Mouse (Mus musculus) cerebellum, adult 11-12 months (tissue): ENCODE data around the gene Ddah1.

Source experiments
- DNase-seq: peaks from one replicate; pipeline ENCODE4 v3.0.0; 2022

Ddah1 gene

DNA sequence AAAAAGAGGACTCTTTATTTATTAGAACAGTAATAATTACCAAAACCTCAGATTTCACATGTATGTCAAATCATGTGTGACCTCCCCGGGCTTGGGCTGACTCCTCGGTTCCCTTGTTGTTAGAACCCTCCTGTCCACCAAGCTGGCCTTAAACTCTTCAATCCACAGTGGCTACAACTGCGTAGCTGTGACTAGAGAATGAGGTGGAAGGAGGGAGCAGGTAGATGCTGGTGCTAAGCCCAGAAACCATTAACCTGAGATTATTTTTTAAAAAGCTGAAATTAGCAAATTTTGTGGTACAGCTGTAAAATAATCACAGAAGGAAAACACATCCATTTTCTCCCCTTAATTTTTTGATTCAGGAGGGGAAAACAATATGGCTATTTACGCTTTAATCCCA is 10.0 kb downstream of the Ddah1 start:
- no peak for DNase-seq

DNA sequence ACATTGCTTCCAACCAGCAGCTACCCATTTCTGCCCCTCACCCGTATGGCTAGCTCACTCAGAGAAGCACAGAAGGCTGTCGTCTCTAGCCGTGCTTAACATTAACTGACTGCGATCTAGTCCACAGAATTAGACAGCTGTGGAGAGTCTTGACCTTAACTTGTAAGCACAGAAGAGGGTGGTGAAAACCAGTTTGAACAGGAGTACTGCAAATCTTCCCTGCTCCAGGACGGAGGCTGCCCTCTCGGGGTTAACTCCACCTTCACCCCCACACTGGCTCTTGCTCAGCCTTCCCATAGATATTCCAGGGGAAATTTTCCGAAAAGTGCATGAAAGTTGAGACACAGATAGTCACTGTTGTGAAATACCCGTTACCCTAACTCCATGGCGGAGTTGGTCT is 14.9 kb downstream of the Ddah1 start:
- DNase-seq = no peak

DNA sequence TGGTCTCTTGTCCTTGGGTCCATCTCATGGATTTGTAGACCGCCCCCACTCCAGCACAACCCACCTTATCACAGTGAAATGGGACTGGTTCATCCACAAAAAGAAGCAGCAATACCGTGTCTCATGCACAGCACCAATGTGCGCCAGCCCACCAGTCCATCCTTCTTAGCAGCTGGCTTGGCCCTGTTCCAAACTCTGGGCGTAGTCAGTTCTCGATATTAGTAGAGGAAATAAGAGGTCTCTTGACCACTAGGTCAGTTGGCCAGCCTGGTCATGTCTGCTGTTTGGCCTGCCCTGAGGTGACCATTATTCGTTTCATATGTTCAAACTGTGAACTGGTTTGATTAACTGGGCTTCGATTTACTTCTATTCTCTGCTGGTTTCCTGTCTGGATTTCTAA is 15.9 kb downstream of the Ddah1 start:
- no peak for DNase-seq

DNA sequence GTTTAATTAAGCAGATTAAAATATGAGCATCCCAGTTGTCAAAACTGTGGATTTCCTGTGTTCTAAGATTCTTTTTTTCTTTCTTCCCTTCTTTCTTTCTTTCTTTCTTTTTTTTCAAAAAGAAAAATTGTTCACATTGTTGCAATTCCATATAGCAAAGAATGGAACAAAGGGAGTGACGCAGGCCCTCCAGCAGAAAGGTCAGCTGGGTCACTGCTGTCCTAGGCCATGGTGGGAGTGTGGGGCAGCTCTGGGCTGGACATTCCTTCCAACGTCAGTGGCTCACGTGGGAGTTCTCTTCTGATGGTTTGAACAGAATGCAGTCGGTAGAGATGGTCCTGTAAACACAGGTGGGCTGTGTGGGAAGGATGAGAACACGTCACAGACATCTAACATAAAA is 16.8 kb downstream of the Ddah1 start:
- no peak for DNase-seq

DNA sequence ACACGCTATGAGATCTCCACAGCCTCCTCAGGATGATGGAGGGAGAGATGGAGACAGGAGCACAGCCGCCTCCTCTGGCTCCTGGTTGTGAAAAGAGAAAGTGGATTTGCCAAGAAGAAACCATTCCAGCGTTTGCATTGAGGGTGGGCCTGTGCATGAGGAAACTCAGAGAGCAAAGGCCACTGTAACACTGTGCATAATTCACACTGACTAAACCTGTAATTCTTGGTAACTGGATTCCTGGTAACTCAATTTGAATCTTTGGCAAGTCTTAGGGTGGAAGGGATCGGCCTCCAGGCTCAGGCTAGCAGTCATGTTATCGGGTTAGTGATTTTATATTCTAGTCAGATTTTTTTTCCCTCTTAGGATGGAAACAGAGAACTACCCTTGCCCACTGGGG is 17.4 kb downstream of the Ddah1 start:
- DNase-seq = no peak

DNA sequence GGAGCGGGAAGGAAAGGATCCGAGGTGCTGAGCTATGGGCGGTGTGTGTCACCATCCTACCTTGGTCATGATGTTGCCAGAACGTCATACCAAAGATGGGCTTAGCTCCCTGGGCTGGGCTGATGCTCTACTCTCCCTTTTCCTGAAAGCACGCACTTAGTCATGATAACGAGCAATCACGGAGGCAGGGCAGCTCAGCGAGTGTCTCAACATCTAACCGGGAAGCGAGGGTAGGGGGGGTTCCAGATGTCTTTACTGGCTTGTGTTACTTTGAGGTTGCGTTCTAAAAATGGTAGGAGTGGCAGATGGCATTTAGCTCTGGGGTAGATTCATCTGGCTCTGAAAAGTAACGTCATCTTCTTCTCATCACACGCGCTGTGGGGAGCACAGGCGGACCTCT is 18.5 kb downstream of the Ddah1 start:
- no peak for DNase-seq

DNA sequence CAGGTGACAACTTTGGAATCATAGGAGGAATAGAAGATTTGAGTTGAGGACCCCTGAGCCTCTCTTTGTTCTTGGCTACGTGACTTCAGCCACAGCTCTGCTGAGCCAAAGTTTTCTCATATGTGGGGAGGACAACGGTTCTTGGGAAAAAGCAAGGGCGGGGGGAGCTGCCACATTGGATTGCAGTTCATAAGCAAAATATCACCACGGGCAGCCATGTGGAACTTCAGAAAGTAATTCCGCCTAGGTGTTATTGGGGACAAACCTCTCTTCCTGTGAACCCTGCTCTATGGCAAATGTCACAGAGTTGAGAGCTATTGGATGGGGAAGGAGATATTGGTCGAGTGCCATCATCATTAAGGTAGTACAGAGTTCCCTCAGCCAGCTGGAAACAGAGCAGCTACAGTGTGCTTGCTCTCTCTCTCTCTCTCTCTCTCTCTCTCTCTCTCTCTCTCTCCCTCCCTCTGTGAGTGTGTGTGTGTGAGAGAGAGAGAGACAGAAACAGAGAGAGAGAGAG is 20.0 kb downstream of the Ddah1 start:
- no peak for DNase-seq

DNA sequence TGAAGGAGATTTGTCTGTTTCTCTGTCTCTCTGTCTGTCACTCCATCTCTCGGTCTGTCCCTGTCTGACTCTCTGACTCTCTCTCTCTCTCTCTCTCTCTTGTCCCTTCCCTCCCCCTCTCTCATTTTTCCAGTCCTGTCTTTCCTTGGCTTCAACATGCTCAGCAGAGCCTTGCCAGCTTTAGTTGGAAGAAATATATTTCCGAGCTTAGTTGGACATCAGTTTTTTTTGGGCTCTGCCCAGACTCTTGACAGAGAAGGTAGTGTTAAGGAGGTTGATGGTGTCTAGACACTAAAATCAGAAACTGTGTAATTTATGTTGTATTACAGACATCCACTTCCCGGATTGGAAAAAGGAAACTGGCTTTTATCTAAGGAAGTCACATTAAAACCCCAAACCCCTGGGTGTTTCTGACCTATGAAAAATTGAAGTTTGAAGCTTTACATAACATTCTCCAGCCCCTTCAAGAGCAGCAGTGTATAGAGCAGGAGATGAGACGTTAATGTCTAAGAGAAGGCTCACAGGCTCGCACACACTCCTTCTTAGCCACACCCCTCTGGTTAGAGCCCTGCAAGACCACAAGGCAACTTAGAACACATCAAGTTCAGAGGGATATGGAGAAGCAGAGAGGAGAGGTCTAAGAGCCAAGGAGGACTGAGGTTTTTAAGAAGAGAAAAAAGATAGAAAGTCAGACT is 21.0 kb downstream of the Ddah1 start:
- no peak for DNase-seq

DNA sequence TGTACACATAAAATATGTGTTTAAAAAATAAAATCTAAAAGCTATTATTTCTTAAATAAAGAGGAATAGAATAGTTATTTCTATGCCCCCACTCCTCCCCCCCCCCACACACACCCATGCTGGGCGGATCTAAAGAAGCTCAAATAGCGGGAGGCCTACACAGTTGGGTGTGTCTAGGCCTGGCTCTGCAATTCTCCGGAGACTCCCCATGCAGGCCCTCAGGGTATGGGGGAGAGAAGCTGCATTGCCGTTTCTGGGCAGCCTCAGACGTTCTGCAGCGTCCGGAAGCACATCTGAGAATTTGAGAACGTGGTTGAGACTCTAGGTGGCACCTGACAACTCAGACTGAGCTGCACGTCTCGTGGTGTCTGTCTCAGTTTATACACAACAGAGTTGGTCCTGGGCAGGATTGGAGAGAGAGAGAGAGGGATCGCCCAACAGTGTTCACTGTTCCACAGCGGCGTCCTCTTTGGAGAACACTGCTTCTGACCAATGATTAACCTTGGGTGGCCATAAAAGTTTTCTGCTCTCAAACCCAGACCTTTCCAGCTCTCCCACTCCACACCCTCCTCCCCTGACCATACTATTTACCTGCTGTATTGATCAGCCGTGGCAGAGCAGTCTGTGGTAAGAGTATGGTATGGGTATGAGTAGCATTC is 22.4 kb downstream of the Ddah1 start:
- DNase-seq = no peak

DNA sequence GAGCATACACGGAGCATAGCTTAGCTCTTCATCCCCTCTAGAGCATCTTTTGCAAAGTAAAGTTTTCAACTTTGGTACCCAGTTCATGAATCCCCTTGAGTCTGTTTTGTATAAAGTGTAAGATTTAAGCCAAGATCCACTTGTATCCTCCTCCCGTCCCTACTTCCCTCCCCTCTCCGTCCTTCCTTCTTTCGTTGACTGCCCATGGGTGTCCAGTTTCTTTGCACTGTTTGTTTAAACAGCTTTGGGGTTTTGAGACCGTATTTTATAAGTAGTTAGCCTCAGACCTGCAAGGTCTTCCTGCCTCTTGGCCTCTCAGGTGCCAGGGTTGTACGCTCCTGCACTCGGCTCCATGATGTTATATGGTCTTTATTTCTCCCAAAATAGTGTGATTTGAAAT is 26.8 kb downstream of the Ddah1 start:
- DNase-seq = no peak

DNA sequence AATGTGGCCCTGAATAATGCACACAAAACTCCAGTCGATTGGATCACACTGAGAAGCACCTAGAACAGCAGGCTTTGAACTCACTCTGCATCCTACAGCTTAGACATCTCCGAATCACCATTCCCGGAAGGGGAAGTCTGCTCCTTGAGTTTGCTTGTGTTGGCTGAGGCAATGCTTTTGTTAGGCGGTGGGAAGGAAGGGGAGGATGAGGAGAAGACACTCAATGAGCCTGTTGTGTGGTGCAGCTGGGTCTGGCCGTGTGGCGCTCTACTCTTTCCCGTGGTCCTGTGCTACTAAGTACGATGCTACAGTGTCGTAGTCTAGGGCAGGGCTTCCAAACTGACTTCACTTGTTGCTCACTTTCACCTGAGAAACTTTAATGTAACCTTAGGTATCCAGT is 28.8 kb downstream of the Ddah1 start:
- DNase-seq = no peak

DNA sequence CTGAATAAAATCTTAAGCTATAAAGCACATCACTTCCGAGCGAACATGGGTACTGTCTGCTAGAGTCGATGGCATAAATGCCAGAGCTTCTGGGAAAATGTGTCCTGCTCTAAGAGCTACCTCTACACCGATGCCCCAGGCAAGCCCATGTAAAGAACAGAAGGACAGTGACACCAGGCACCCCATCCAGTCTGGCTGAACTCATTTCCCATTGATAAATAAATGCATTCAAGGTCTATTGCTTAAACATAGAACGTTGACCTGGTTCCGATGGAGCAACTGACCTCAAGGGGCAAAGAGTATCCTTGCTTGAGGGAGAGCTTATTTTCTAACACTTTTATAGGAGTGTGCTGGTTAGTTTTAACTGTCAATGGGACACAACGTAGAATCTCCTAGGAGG is 30.6 kb downstream of the Ddah1 start:
- DNase-seq = no peak

DNA sequence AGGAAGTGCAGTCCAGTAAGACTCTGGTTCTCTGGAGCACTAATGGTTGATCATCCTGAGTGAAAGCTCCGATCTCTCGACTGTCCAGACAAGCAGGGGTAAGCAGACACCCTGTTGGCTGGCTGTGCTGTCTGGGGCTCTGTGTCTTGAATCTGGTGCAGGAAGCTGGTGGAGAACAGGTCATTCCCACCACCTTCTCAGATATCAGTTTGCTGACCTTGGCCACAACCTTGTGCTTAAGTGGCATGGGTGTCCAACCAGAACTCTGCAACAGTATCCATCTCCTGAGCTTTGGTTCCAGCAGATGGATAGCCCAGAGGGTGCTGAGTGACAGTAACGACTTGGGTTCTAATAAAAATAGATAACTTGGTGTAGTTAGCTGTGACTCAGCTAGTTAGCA is 31.8 kb downstream of the Ddah1 start:
- DNase-seq = no peak

DNA sequence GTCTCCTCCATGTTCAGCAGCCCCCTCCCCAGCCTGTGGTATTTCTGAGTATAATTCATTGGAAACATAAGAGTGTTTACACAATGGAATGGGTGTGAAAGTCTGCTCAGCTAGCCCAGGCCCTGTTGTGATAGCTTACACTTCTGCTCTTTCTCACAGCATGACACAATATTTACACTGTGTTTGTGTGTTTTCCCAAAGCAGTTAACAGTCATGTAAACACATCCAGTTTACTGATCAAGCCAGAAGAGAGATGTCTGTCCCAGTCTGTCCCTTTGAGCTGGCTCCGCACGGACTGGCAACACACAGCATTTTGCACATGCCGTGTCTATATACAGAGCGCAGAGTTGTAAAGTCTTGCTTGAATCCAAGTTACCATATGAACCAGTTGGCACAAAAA is 32.2 kb downstream of the Ddah1 start:
- DNase-seq = no peak

DNA sequence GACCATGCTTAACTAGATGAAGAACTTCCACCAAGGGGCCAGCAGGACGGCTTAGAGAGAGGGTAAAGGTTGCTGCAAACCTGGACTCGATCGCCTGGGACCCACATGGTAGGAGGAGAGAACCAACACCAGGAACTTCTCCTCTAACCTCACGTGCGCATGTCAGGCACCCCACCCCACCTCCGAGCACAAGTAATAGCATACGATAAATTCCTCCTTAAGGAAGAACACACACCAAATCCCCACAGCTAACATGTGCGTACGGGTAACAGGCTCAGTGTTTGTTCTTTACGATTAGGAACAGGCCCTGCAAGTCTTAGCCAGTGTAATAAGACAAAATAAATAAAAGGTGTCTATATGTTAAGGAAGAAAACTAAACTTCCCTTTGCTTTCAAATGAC is 35.9 kb downstream of the Ddah1 start:
- no peak for DNase-seq

DNA sequence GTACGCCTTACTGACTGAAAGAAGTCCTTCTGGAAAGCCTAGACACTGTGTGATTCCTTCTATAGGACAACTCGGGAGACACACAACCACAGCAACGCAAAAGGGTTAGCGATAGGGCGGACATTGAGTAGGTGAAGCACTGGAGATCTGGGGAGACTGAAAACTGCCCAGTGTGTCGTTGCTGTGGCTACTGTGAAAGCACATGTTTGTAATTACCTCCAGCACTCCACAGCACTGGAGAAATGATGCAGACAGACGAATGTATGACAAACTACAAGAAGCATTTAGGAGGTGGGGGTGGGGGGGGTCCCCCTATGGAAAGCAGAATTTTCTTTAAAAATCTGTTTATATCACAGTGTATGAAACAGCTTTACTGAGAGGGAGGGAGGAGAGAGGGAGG is 37.4 kb downstream of the Ddah1 start:
- no peak for DNase-seq

DNA sequence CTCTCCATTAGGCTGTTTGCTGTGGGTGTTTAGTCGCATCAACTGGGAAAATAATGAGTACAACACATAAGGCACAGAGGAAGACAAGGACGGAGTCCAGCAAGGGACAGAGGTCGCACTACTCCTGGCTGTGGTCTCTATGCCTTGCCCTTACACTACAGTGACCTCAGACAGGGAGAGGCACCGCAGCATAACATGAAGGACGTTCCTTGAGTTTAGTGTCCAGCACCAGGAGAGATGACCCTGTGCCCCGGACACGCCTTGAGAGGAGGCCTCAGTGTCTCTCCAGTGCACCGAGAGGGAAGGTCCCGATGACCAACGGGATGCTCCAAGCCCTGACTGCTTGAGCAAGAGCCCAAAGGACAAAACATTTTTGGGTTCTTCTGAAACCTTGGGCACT is 39.6 kb downstream of the Ddah1 start:
- no peak for DNase-seq

DNA sequence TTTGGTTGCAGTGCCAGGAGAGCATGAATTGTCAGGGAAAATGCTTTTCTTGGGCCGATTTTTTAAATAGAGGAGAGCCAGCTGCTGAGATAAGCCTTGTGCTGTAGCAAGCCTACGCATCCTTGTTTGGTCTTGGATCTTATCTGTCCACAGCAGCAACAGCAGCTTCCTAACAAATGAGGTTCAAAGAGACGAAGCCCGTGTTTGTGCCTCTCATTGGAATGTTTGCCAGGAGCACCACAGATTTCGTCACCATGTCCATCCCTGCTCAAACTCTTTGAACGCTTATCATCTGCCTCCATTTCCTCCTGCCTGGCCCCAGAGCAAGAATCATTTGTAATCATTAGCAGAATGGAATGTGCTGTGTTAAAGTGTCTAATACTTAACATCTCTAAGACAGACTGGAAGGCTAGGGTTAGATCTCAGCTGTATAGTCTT is 40.3 kb downstream of the Ddah1 start:
- no peak for DNase-seq

DNA sequence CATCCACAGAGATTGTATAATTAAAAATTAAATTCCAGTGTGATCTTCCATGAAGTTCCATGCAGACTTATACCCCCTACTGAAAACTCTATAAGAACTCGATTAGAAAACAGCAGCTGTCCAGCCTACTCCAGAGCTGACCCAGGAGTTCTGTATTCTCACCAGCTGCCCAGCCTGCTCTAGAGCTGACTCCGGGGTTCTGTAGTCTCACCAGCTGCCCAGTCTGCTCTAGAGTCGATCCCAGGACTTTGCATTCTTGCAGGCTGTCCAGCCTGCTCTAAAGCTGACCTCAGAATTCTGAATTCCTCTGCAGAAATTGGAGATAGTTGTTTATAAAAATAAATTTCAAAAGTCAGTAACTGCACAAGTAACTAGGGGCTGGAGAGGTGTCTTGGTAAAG is 40.9 kb downstream of the Ddah1 start:
- DNase-seq = no peak

DNA sequence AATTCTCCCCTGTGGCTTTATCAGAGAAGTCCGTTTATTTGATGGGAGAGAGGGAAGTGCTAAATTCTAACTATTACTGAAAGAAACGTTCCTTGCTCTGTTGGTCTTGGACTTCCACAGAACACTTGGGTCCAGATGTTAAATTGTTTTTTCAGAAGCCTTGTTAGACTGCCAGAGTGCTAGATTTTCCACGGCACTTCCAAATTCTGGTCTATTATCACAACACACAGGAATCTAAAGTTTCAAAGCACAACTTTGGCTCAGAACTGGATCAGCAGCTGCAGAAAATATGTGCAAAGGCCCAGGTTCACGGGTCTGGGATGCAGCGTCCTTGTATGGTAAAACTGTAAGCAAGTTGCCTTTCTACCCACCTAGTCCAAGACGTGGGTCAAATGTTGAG is 43.6 kb downstream of the Ddah1 start:
- no peak for DNase-seq

DNA sequence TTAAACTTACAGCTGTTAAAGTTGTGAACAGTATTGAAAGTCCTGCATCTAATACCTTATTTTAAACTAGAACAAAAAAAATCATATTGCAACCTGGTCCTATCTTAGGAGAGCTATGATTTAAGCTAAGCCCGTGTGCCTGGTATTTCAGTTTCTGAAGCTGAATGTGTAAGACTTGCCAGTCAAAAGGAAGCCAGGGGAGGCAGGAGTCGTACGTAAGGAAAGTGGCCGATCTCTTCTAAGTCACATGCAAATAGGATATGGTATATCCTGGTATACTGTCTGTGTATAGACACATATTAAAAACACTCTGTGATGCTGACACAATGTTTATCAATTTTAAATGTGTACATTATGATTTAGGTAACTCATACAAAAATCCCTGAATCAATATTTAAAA is 47.4 kb downstream of the Ddah1 start:
- DNase-seq = no peak

DNA sequence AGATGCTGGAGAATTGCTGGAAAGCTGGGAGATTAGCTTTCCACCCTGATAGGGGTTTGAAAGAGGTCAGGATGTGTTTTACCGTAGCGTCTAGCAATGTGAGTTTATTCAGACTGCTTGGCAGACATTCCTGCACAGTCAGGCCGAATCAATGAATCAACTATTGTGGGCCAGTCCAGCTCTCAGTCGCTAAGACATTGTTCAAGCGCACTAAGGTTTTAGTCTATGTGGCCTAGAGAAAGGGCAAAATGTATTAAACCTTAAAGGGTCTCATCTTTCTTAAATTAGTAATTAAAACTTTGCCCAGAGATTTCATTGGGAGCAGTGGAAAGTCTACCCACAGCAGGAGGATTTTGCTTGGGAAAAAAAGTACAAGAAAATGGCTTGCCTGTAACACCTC is 48.0 kb downstream of the Ddah1 start:
- no peak for DNase-seq

DNA sequence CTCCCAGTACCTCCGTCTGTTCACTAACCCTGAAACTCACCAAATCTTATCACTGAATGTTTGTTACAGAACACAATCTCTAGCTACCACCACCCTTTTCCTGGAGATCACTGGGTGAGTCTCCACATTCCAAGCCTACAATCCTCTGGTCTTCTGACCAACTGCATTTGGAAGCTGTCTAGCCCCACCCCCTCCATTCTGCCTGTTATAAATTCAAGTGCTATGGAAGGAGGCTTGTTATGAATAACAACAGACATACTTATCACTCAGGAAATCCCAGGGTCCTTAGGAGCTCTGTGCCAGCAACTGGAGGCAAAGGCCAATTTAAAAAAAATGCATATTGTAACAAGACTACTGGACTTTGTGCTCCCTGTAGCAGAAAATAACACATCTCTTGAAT is 58.3 kb downstream of the Ddah1 start:
- no peak for DNase-seq

DNA sequence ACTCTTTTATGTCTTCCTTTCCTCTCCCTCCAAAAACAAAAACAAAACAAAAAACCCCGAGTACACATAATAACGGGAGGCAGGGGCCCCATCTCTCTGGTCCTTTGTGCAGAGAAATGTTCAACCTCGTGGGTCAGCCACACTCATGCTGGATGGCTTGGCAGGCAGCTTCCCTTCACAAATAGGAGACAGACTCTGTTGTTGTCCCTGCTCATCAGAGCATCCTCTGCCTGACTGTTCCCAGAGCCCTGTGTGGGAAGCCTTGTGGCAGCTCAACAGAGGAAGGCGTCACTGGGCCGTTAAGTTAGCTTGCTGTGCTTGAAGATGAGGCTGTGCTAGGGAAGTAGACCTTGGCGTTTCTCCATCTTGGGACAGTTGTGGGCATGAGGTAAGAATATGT is 58.8 kb downstream of the Ddah1 start:
- no peak for DNase-seq

DNA sequence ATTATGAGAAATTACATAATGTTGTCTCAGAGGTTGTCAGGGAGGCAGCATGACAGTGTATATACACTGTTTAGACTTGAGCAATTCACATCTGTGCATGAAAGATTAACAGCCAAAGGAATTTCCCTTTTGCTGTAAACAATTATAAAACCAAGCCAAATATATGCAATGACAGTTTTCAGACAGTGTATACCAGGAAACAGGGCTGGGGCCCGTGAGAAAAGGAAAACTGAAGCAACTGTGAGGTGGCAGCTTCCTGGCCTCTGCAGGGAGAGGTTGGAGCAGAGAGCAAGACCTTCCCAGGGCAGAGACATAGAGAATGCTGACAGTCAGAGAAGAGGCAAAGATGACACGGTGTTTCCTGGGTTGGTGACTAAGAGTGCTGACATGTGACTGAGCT is 62.0 kb downstream of the Ddah1 start:
- DNase-seq = no peak
